Mouse (Mus musculus) limb, embryonic 10.5 days (tissue): ENCODE results near the gene Tmem151b. TPM values are rescaled to one million over a fixed set of nuclear protein-coding genes. Genes with fewer than 3 reads are reported as not detected.

Experiments used
- DNase-seq: peaks from one replicate; pipeline ENCODE4 v3.0.0-alpha.2; 2017; ENCODE audit warnings: low spot score
- H3K27ac ChIP-seq: fragments of 300-500 bp; sonication (generic); 2 replicates; pipeline ENCODE4 v1.5.1; 2016; ENCODE audit warnings: mild to moderate bottlenecking
- H3K27me3 ChIP-seq: fragments of 300-500 bp; sonication (generic); 2 replicates; pipeline ENCODE4 v1.6.1; 2016; ENCODE audit warnings: low read depth, mild to moderate bottlenecking; ENCODE audit not compliant: poor library complexity, severe bottlenecking
- H3K36me3 ChIP-seq: fragments of 300-500 bp; sonication (generic); 2 replicates; pipeline ENCODE4 v1.6.1; 2016; ENCODE audit warnings: mild to moderate bottlenecking, moderate library complexity
- H3K4me1 ChIP-seq: fragments of 300-500 bp; sonication (generic); 2 replicates; pipeline ENCODE4 v1.6.1; 2016
- H3K4me3 ChIP-seq: fragments of 300-500 bp; sonication (generic); 2 replicates; pipeline ENCODE4 v1.5.1; 2016; ENCODE audit warnings: mild to moderate bottlenecking, moderate library complexity
- H3K9me3 ChIP-seq: fragments of 300-500 bp; sonication (generic); replicated peaks from 2 replicates; pipeline ENCODE4 v1.6.1; 2016; ENCODE audit warnings: mild to moderate bottlenecking
- WGBS: fragments of 180-500 bp; shearing (Covaris S2); methylation state at CpG from one replicate; pipeline ENCODE4 v1.1.7; 2016; 5-methylcytosine and 5-hydroxymethylcytosine counted together
- polyA plus RNA-seq: library from polyadenylated mRNA; unstranded; fragments of >200 nt; fragmentation: Nextera tagmentation; extraction: Ambion mirVana; gene quantifications from 2 replicates; pipeline ENCODE4 v1.2.1, GENCODE M21; 2016

Gene Tmem151b
- polyA plus RNA-seq, 1 experiment from 2014 or later: 6.8 TPM

GRCm38 (mm10) chr17:45500981-45501380 lies 48.5 kb downstream of the Tmem151b start:
- Histone ChIP-seq H3K4me1 (peaks cover under 1% of the 10 kb centered on the region; the same call in 1 of the 2 replicates), H3K27me3 (no peaks in the 10 kb centered on the region), H3K4me3 (no peak overlapping the region), H3K9me3 (no peaks in the 10 kb centered on the region), H3K36me3 (no peaks in the 10 kb centered on the region), H3K27ac (no peak overlapping the region)
- DNase-seq: no peak
- WGBS: 43% methylated on average over 4 of the region's 4 CpGs

- Histone ChIP-seq H3K27ac (no peak overlapping the region), H3K4me1 (no peaks in the 10 kb centered on the region), H3K36me3 (no peaks in the 10 kb centered on the region), H3K27me3 (no peaks in the 10 kb centered on the region), H3K4me3 (no peak overlapping the region), H3K9me3 (no peaks in the 10 kb centered on the region)
- WGBS: 43% methylated on average over 2 of the region's 2 CpGs
- DNase-seq: no peak
Observed at GRCm38 (mm10) chr17:45499516-45499915, 50.0 kb downstream of the Tmem151b start.

- WGBS: 87% methylated on average over 13 of the region's 13 CpGs
Observed at GRCm38 (mm10) chr17:45498397-45498796, 51.1 kb downstream of the Tmem151b start.

GRCm38 (mm10) chr17:45495398-45495797 lies 54.1 kb downstream of the Tmem151b start:
- DNase-seq: no peak
- no peaks in the 10 kb centered on the region for H3K4me1 ChIP-seq
- no peaks in the 10 kb centered on the region for H3K27me3 ChIP-seq
- no peak overlapping the region for H3K4me3 ChIP-seq
- no peaks in the 10 kb centered on the region for H3K9me3 ChIP-seq
- H3K36me3 ChIP-seq: no peaks in the 10 kb centered on the region
- H3K27ac ChIP-seq: no peak overlapping the region
- 86% methylated on average over 11 of the region's 11 CpGs for WGBS

More at GRCm38 (mm10) chr17:45498397-45498796, 51.1 kb downstream of the Tmem151b start:
- Histone ChIP-seq H3K4me3 (no peak overlapping the region), H3K4me1 (no peaks in the 10 kb centered on the region), H3K27me3 (no peaks in the 10 kb centered on the region), H3K9me3 (no peaks in the 10 kb centered on the region), H3K36me3 (no peaks in the 10 kb centered on the region), H3K27ac (no peak overlapping the region)
- DNase-seq: no peak

Other genes with a start within 250 kb of the Tmem151b start
- gene Cdc5l, start 115.9 kb downstream of the Tmem151b start, polyA plus RNA-seq: 68.3 and 68.9 TPM in 2 replicates
- gene Spats1, start 74.3 kb downstream of the Tmem151b start, polyA plus RNA-seq: 0.33 and 1.1 TPM in 2 replicates
- gene Aars2, start 42.8 kb downstream of the Tmem151b start, polyA plus RNA-seq: 32.2 and 34.9 TPM in 2 replicates
- gene Tcte1, start 26.2 kb downstream of the Tmem151b start, polyA plus RNA-seq: 1.4 and 1.5 TPM in 2 replicates
- 5.1 and 5.2 TPM in 2 replicates for gene Nfkbie, start 6.0 kb upstream of the Tmem151b start, polyA plus RNA-seq
- 102 and 105 TPM in 2 replicates for gene Slc35b2, start 14.2 kb upstream of the Tmem151b start, polyA plus RNA-seq
- 2,007 and 2,405 TPM in 2 replicates for gene Hsp90ab1, start 23.6 kb upstream of the Tmem151b start, polyA plus RNA-seq
- 40.3 and 41.6 TPM in 2 replicates for gene Slc29a1, start 49.9 kb upstream of the Tmem151b start, polyA plus RNA-seq
- 1.2 TPM in 1 of 2 replicates, not detected in the other for gene Mymx, start 52.4 kb upstream of the Tmem151b start, polyA plus RNA-seq
- gene Capn11, start 109.6 kb upstream of the Tmem151b start, polyA plus RNA-seq: 0.59 and 0.98 TPM in 2 replicates
- 160 and 167 TPM in 2 replicates for gene Mrpl14, start 136.6 kb upstream of the Tmem151b start, polyA plus RNA-seq
- 35.5 and 36.1 TPM in 2 replicates for gene Tmem63b, start 137.2 kb upstream of the Tmem151b start, polyA plus RNA-seq
- 0.33 TPM in 1 of 2 replicates, not detected in the other for gene 1600014C23Rik, start 184.2 kb upstream of the Tmem151b start, polyA plus RNA-seq